Mouse (Mus musculus) ZHBTc4 (cell line): ENCODE results near the gene Ttc28.
A peak's percentile ranks its signal among the peaks of the same experiment; 100 is the strongest.

Experiments used
- DNase-seq: peaks from one replicate; pipeline ENCODE4 v3.0.0-alpha.2; 2011; ENCODE audit warnings: low read depth, low spot score

Ttc28 gene

GRCm38 (mm10) chr5:111200915-111201610 lies 321.5 kb downstream of the Ttc28 start:
- DNase-seq, result no peak

DNA sequence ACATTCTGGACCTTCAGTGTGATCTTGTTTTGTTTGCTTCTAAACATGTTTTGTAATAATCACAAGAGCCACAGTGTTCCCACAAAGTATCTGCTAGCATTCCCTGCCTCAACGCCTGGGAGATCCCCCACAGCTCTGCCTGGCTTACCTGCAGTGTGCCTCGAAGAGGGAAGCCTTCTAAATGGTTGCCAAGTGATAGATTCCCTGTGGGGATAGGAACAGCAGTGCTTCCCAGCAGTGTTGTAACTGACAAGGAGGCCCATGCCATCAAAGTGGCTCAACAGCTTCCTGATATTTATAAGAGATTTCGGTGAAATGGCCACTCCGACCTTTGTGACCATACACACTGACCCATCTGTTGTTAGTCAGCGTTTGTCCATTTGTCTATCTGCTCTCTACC lies 324.6 kb downstream of the Ttc28 start:
- no peak for DNase-seq

GRCm38 (mm10) chr5:111204976-111205586 lies 325.5 kb downstream of the Ttc28 start:
- peak; percentile 44 for DNase-seq

DNA sequence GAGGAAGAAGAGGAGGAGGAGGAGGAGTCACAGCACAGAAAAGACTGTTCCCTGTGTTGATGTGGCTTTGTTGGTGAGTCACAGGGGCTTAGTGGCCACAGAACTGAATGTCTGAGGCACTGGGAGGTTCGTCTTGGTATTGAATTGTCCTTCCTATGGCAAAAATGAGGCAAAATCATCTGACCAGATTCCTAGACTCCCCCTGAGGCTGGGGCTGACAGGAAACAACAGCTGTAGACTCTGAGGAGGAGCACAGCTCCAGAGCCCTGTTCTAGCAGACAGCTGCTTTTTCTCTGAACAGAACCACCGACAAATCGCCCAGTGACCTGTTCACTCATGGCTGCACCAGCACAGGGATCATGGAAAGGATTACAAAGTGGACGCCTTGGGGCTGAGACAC lies 326.2 kb downstream of the Ttc28 start:
- DNase-seq, result no peak

DNA sequence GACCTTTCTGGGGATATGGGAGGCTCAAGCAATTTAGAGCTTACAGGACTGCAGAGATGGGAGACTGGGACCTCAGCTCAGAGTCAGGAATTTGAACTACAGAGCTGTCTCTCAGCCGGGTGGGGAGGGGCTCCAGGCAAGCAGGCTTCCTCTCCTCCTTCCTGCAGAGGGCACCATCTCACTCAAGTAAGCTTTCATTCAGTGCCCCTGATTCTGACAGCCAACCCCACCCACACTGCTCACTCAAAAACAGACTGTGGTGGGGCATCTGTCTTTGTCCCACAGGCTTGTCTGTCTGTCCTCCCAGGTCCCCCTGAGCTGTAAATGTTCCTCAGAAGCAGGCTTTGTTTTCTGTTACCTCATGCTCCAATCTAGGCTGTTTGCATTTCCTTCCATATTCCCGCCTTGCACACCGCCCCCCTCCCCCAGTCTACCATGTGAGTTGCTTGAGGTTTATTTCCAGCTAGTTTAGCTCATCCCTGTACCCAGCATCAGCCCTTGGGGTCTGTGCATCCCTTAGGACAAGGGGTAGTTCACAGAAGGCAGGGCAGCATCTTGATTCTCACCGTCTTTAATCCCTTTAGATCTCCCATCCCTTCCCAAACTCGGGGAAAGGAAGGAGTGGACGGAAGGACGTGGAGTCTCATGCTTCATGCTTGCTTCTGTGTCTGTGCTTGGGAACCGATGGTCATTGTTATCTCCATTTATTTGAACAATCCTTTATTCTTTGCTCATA lies 328.5 kb downstream of the Ttc28 start:
- peak; percentile 81 for DNase-seq

DNA sequence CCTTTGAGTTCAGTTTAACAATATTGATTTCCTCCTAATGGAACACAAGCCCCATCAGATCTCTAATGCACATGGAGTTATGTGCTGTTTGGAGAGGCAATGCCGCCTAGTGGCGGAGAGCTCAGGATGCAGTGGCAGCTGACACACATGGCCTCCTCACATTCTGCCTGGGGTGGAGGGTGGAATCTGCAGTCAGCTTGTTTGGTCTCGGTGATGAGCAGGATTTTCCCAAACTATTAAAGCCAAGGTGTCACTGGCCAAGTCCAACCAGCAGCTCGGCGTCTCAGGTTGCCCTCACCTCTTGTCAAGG lies 329.0 kb downstream of the Ttc28 start:
- peak; percentile 78 for DNase-seq

- no peak for DNase-seq
Measured at GRCm38 (mm10) chr5:111213935-111214450, 334.4 kb downstream of the Ttc28 start.

DNA sequence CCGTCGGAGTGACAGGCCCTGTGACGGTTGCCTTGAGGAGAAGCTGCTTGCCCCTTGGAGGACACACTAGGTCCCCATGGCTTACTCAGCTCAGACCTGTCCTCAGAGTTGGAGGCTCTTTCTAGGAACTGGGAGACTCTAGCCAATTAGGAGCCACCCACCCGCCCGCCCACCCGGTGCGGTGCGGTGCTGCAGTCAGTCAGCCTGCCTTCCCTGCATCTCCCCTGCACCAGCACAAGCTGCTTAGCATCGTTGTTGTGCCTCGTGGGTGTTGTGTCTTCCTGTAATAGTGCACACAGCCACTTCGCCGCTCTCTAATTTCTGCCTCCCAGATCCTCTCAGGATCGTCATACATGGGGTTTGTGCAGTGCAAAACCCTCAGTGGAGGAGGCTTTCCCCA lies 335.3 kb downstream of the Ttc28 start:
- no peak for DNase-seq

GRCm38 (mm10) chr5:111215722-111216121 lies 336.1 kb downstream of the Ttc28 start:
- no peak for DNase-seq

- DNase-seq, result no peak
Measured at GRCm38 (mm10) chr5:111216166-111216565, 336.6 kb downstream of the Ttc28 start.

DNA sequence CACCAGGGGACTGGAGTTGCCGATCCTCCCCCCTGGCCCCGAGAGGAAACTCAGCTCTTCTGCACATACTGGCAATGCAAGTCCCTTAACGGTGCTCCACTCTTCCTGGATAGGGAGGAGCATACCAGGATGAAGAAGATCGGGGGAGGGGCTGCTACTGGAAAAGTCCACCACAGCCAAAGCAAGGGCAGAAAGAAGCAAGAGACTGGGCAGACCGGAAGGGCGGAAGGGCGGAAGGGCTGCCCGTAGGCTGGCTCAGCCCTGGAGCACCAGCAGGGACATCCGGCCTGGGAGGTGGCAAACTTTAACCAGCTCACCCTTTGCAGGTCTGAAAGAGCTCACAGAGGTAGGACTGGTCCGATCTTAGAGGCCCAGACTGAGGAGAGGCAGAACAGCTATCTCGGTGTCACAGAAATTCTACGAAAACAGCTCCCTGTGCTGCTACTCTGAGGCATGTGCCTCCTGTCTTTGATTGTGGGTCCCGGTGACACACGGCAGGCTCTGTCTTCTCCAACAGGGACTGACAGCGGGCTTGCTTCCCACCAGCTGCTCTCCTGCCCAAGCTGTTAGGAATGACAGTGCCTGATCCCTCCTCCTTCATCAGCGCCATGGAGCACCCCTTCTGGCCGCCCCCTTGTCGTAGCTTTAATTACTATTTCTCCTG lies 338.0 kb downstream of the Ttc28 start:
- DNase-seq, result peak; percentile 27

DNA sequence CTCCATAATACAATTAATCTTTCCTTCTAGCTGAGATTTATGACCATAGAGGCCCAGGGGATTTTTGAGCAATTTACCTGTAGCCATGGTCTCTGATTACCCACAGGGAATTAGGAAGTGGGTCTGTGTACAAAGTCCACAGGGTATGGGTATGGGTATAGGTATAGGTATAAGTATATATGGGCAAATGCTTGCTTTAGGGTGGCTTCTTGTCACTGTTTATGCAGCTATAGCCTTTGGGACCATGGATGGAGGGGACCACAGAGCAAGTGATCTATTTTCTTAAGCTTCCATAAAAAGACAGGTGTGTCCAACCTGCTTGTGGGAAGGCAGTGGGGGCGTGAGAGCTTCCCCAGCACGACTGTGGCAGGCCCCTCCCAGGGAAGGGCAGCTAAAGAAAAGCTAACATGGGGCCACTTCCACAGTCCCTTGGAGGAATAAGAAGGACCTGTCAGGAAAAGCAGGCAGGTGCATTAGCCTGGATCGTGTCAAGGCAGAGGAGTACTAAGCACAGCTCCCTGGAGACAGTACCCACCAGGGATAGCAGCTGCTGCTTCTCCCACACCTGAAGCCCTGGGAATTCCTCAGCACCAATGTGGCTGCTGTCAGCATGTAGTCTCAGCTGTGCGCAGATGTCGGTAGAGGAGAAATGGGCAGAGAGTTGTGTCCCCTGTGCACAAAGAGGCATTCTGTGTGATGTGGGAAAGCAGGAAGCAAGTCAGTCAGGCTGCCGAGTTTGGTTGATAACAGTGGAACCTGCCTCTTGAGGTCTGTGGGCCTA lies 338.7 kb downstream of the Ttc28 start:
- no peak for DNase-seq

DNA sequence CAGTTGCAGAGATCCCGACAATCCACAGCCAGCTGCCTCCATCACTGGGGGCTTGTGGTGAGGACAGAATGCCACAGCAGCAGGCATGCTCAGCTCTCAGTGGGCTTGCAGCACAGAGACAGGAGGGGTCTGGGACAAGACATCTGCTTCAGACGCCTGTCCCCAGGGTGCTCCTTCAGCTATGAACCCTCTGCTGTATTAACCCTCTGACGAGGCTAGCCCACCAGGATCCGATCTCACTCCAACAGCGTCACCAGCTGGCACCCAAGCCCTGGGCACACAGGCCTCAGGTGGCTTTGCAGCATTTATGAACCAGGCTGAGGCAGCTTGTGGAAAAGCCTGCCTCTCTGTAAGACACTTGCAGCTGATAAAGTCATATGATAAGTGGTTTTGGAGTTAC lies 339.4 kb downstream of the Ttc28 start:
- no peak for DNase-seq

DNA sequence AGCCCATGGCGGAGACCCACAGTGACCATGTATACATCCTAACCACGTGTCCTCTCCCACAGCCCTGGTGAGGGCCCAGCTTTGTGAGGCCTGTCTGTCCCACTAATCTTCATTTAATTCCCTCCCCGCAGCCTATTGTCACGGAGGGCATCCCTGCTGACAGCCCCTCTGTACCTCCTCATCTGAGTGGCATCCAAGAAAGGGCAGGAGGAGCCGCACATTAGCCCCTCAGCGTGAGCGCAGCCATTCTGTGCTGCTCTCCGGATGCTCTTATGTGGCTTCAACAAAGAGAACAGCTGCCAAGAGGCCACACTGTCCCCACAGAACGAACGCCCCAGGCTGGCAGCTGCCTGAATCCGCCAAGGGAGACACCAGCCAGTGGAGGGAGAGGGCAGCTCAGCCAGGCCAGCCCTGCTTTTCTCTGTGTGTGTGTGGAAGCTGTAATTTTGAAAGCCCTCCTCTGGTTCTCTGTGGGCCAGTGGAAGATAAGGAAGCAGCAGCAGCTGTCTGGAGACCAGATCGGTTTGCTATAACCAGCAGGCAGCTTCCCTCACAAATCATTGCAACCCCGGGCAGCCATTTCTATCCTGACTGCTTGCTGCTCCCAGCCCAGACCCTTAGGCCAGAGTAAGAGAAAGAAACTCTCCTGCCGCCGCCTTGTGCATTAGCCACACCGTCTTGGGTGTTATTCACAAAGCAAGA lies 341.2 kb downstream of the Ttc28 start:
- DNase-seq, result no peak

- peak; percentile 79 for DNase-seq
Measured at GRCm38 (mm10) chr5:111222820-111223219, 343.2 kb downstream of the Ttc28 start.

- no peak for DNase-seq
Measured at GRCm38 (mm10) chr5:111225306-111225705, 345.7 kb downstream of the Ttc28 start.

- DNase-seq, result no peak
Measured at GRCm38 (mm10) chr5:111226486-111226885, 346.9 kb downstream of the Ttc28 start.

DNA sequence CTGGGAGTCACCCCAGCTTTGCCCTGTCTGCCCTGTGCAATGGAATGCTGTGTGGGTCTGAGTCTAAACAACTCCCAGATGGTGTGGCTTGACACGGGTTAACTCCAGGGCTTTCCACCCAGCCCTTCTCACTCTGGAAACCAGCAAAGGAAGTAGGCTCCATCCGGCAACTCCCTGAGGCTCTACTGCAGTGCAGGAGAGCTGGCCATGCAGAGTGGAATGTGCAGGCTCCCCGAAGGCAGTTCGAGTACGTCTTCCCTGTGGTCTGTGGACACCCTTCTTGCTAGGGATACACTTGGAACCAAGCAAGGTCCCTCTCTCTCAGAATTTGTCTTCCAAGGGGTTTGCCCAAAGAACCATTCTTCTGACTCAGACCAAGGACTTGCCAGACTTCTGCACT lies 348.2 kb downstream of the Ttc28 start:
- no peak for DNase-seq

DNA sequence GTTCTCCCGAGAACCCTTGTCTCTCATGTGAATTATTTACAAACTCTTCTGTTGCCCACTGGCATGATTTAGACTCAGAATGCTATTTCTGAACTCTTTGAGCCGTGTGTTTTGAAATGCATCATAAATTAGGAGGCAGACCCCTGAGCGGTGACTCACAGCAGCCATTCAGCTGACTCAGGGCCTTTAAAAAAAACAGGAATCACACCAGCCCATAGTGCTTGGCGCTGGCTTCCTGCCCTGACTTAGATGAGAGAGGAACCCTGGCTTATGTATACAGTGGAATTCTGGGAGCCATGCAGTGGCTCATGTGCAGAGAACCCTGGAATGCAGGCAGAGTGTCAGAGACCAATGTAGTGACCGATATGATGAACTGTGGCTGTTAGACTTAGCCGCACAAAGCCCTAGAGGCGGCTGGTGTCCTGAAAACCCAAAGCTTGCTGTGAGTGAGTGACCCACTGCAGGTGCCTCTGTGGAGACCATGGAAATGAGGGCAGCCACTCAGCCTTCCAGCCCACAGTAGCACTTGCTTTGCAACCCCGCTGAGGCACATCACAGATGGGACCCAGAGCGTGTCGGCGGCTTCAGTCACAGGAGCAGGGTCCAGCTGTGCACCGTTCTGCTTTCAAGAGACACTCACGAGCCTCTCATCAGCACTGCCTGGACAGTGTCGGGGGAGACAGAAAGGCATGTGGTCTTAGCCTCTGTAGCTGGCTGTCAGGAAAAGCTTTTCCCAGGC lies 348.9 kb downstream of the Ttc28 start:
- DNase-seq, result peak; percentile 34

DNA sequence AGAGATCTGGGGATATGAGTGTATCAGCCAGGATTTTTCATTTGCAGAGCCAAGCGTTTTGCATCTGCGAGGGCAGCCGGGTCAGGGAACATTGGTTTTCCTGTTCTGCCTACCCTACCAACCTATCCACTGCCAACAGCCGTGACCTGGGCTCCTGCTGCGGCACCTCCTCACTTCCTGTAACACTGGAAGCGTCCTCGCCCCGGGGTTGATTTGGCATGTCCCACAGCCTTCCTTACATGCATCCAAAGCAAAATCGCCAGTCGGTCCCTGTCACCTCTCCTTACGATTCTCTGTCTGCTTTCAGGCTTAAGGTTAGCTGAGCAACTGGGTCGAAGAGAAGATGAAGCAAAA lies 349.4 kb downstream of the Ttc28 start:
- no peak for DNase-seq
